Mouse (Mus musculus) kidney, embryonic 15.5 days (tissue): ENCODE measurements around the gene Psme4. TPM values are rescaled to one million over a fixed set of nuclear protein-coding genes. Genes with fewer than 3 reads are reported as not detected.
"Not testable (repeated sequence)": the region's sequence is repeated elsewhere in the genome, so short reads cannot be mapped to it uniquely, and the experiment has no call there.

Source experiments
- ATAC-seq: fragments of 200-750 bp; cut with Nextera tagmentation; replicated peaks from 2 replicates; pipeline ENCODE4 v1.8.0; 2017; ENCODE audit warnings: moderate TSS enrichment; ENCODE audit not compliant: low FRiP score
- H3K27ac ChIP-seq: fragments of 300-500 bp; sonication (generic); 2 replicates; pipeline ENCODE4 v1.5.1; 2015; ENCODE audit warnings: mild to moderate bottlenecking, inconsistent platforms
- H3K27me3 ChIP-seq: fragments of 300-500 bp; sonication (generic); 2 replicates; pipeline ENCODE4 v1.6.1; 2015; ENCODE audit warnings: inconsistent platforms
- H3K36me3 ChIP-seq: fragments of 300-500 bp; sonication (generic); 2 replicates; pipeline ENCODE4 v1.6.1; 2015; ENCODE audit warnings: inconsistent platforms
- H3K4me1 ChIP-seq: fragments of 300-500 bp; sonication (generic); 2 replicates; pipeline ENCODE4 v1.6.1; 2015; ENCODE audit warnings: inconsistent platforms
- H3K4me2 ChIP-seq: fragments of 300-500 bp; sonication (generic); 2 replicates; pipeline ENCODE4 v1.6.1; 2015; ENCODE audit warnings: moderate library complexity, mild to moderate bottlenecking, inconsistent platforms
- H3K4me3 ChIP-seq: fragments of 300-500 bp; sonication (generic); replicated peaks from 2 replicates; pipeline ENCODE4 v1.5.1; 2015; ENCODE audit warnings: mild to moderate bottlenecking, inconsistent platforms
- H3K9ac ChIP-seq: fragments of 300-500 bp; sonication (generic); 2 replicates; pipeline ENCODE4 v1.6.1; 2015; ENCODE audit warnings: mild to moderate bottlenecking, inconsistent platforms
- H3K9me3 ChIP-seq: fragments of 300-500 bp; sonication (generic); replicated peaks from 2 replicates; pipeline ENCODE4 v1.6.1; 2016; ENCODE audit warnings: inconsistent platforms
- WGBS: fragments of 180-500 bp; shearing (Covaris S2); methylation state at CpG from one replicate; pipeline ENCODE4 v1.1.7; 2015; ENCODE audit warnings: mixed read lengths; 5-methylcytosine and 5-hydroxymethylcytosine counted together
- polyA plus RNA-seq: library from polyadenylated mRNA; unstranded; fragments of >200 nt; fragmentation: Nextera tagmentation; extraction: Ambion mirVana; gene quantifications from 2 replicates; pipeline ENCODE4 v1.2.1, GENCODE M21; 2015

Gene Psme4
- 18.3 and 18.5 TPM in 2 replicates for polyA plus RNA-seq

DNA sequence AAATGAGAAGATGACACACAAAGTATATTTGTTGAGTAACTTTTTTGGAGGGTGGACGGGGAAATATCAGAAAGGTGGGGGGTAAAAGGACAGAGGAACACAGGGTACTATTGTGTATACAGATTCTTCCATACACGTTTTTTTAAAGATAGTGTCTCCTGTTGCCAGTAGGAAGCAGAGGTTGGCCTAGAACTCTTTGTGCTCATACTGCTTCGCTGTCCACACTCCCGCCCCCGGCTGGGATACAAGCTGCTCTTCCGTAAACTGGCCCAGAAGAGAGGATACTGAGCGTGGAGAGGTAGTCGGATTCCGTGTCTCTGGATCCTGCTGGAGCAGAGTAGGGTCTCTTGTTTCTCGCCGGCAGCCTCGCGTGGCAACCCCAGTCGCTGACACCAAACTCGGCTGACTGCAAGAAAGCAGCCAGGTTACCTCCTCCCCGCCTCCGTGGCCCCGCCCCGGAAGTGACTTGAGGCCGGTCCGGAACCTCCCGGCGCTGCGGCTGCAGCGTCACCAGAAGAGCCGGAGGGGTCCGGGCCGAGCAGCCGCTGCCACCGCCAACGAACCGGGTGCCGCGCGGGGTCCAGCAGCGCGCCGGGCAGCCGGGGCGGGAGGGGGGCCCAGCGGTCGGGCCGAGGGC lies at the start of gene Psme4:
Psme4 (plus strand) TSS at position 460 of the 637 bp plus-strand sequence.
- peak within 1 kb of the TSS; percentile 90 for H3K4me3 ChIP-seq
- ATAC-seq = peak; percentile 98
- 1% methylated on average over 42 of the region's 43 CpGs for WGBS
- H3K4me1 ChIP-seq = peaks cover 13% of the 10 kb centered on the region
- H3K27me3 ChIP-seq = no peaks in the 10 kb centered on the region
- H3K36me3 ChIP-seq = no peaks in the 10 kb centered on the region
- peak within 1 kb of the TSS; percentile 99 for H3K9ac ChIP-seq
- H3K9me3 ChIP-seq = no peaks in the 10 kb centered on the region
- peak within 1 kb of the TSS; percentile 95 for H3K27ac ChIP-seq
- H3K4me2 ChIP-seq = peak within 1 kb of the TSS; percentile 70

DNA sequence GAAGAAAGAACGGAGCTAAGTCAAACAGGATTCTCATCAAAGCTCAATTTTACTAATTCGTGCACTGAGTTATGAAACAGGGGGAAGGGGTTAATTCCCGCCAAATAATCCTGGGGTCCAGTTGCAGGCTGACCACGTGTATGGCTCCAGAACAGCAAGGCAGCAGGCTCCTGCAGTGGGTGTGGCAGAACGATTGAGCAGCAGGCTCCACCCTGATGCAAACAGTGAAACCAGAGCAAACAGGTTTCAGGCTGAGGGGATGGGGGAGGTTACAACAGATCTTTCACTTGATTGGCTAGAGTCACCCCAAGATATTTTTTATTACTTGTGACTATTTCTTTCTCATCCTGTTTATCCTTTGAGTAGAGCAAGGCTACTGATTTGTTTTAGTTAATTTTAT lies 48.1 kb upstream of the Psme4 start:
- no peaks in the 10 kb centered on the region for H3K4me1 ChIP-seq
- no peak overlapping the region for H3K9ac ChIP-seq
- H3K27ac ChIP-seq = no peak overlapping the region
- ATAC-seq = no peak
- no peaks in the 10 kb centered on the region for H3K36me3 ChIP-seq
- H3K9me3 ChIP-seq = no peaks in the 10 kb centered on the region
- H3K4me3 ChIP-seq = no peak overlapping the region
- H3K4me2 ChIP-seq = no peak overlapping the region
- no peaks in the 10 kb centered on the region for H3K27me3 ChIP-seq
- WGBS = 56% methylated on average over 5 of the region's 5 CpGs

DNA sequence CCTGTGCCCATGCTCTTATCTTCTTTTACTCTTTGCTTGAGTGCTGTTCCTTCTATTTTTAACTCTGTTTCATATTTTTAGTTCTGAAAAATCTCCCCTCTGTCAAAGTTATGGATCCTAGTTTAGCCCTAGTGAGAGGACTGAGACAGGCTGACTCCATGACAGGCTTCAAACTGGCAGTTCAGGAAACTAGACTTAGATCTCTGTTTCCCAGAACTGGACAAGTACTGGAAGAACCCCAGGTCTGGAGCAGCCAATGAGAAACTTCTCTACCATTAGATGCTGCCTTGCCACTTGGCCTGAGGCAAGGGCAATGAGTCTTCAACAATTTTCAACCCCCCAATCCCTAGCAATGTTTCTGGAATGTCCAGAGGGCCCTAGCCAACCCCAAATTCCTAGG lies 40.8 kb upstream of the Psme4 start:
- no peaks in the 10 kb centered on the region for H3K4me1 ChIP-seq
- H3K4me2 ChIP-seq = no peak overlapping the region
- H3K9ac ChIP-seq = no peak overlapping the region
- no peak overlapping the region for H3K27ac ChIP-seq
- no peaks in the 10 kb centered on the region for H3K36me3 ChIP-seq
- no peaks in the 10 kb centered on the region for H3K9me3 ChIP-seq
- no peak for ATAC-seq
- no peak overlapping the region for H3K4me3 ChIP-seq
- H3K27me3 ChIP-seq = no peaks in the 10 kb centered on the region

DNA sequence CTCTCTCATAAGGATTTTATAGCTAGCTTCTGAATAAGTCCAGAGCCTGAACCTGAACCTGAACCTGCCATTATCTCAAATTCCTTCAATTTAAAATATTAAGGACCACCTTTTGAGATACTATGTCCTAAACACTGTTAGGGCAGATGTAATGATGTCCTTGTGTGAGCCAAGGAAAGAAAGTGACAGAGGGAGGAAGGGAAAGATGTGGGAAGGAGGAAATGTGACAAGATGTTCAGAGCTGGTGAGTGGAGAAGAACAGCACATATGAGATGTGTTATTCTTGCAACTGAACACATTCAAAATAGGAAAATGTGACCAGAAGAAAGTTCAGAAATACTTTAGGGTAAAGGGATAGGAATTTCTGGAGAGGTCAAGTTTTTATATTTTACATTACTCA lies 38.1 kb upstream of the Psme4 start:
- Histone ChIP-seq H3K4me1 (no peaks in the 10 kb centered on the region), H3K9me3 (no peaks in the 10 kb centered on the region), H3K9ac (no peak overlapping the region), H3K36me3 (no peaks in the 10 kb centered on the region), H3K27ac (no peak overlapping the region), H3K4me3 (no peak overlapping the region), H3K27me3 (no peaks in the 10 kb centered on the region), H3K4me2 (no peak overlapping the region)
- no peak for ATAC-seq

DNA sequence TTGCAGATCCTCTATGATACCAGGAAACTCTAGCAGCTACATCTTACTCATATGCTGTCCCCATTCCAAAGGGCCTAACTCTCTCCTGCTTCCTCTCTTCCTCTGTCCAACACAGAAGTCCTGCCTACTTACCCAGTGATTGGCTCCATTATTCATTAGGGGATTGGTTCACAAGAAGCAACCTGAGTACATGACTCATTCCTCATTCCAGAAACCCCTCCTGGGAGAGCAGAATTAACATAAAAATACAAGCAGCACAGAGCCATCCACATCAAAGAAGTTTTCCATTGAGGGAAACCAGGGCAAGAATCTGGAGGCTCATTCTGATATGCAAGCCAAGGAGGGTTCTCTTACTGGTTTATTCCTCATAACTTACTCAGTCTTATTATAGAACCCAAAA lies 27.5 kb upstream of the Psme4 start:
- H3K27me3 ChIP-seq = no peaks in the 10 kb centered on the region
- H3K9me3 ChIP-seq = no peaks in the 10 kb centered on the region
- H3K4me2 ChIP-seq = no peak overlapping the region
- no peak overlapping the region for H3K27ac ChIP-seq
- no peak overlapping the region for H3K9ac ChIP-seq
- H3K36me3 ChIP-seq = no peaks in the 10 kb centered on the region
- no peaks in the 10 kb centered on the region for H3K4me1 ChIP-seq
- ATAC-seq = no peak
- no peak overlapping the region for H3K4me3 ChIP-seq

DNA sequence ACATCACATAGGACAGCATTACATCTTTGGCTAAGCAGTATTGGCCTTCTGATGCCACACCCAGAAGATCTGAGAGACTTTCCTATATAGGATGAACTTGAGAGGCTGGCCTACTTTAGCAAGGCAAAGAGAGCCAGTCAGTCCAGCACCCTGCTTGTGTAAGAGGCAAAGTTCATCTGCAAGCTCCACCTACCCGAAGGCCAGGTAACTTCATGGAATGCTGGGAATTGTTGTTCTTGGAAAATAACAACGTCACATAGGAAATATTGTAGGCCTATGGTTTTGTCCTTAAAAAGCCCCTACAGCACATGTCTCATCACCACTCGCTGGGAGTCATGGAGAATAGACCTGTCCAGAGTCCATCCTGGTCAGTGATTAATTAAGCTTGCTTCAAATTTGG lies 22.6 kb upstream of the Psme4 start:
- Histone ChIP-seq H3K9me3 (no peaks in the 10 kb centered on the region), H3K9ac (no peak overlapping the region), H3K4me1 (no peaks in the 10 kb centered on the region), H3K4me3 (no peak overlapping the region), H3K27me3 (peaks cover 15% of the 10 kb centered on the region), H3K27ac (no peak overlapping the region), H3K36me3 (no peaks in the 10 kb centered on the region), H3K4me2 (no peak overlapping the region)
- 79% methylated on average over 3 of the region's 3 CpGs for WGBS
- no peak for ATAC-seq

DNA sequence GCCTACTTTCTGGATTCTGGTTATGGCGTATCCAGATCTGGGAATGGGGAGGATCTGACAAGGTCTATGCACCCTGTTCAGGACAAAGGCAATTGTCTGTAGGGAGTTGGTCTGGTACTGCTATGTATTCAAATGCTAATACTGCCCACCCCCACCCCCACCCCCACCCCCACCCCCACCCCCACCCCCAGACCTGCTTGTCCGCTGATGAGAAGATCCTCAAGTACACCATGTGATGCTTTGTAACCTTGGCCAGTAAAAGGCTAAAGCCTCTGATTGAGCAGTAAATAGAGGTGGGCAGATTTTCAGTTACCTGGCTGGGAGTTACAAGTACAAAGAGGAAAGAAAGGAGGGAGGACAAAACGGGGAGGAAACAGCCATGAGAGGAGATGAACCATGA lies 21.9 kb upstream of the Psme4 start:
- no peaks in the 10 kb centered on the region for H3K4me1 ChIP-seq
- 44% methylated on average over 3 of the region's 3 CpGs for WGBS
- no peak for ATAC-seq

DNA sequence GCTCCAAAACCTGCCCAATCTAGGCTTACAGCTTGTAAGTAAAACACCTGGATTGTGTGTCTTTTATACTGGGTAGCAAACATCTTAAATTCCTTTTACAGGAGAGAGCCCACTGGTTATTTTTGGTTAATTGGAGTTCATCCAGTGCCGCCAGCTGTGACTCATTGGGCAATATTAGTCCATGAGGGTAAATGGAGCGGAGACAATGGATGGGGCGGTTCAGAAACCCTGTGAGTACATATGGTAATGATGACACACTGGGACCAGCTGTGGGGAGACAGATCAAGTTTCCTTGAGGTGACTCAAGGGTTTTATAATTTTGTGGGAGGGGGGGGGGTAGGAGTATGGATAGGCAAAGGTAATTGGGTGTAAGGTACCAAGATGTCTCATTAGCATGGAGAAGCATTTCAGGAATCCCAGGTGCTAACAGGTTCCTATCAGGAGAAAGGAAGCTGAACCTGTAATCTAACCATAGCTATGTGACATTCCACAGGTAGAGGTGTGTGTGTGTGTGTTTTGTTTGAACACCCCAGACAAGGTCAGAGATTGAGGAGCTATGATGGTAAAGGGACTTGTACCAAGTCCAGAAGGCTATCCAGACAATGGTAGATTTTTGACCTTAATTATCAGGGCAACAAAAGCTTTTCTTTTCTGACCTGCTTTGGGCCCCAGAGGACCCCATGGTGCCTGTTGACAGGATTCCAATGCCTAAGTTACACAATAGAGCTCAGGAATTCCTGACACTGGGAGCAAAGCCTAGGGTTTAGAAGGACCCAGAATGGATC lies 21.3 kb upstream of the Psme4 start:
- H3K27me3 ChIP-seq = peaks cover 22% of the 10 kb centered on the region
- 49% methylated on average over 3 of the region's 3 CpGs for WGBS
- H3K4me2 ChIP-seq = no peak overlapping the region
- H3K36me3 ChIP-seq = no peaks in the 10 kb centered on the region
- no peak overlapping the region for H3K27ac ChIP-seq
- no peak overlapping the region for H3K4me3 ChIP-seq
- H3K4me1 ChIP-seq = peaks cover 1% of the 10 kb centered on the region; the same call in 1 of the 2 replicates
- no peaks in the 10 kb centered on the region for H3K9me3 ChIP-seq
- no peak for ATAC-seq
- H3K9ac ChIP-seq = no peak overlapping the region

More for the DNA sequence above, 21.9 kb upstream of the Psme4 start:
- H3K36me3 ChIP-seq = no peaks in the 10 kb centered on the region
- H3K9ac ChIP-seq = no peak overlapping the region
- H3K27me3 ChIP-seq = peaks cover 15% of the 10 kb centered on the region
- no peak overlapping the region for H3K4me3 ChIP-seq
- H3K27ac ChIP-seq = no peak overlapping the region
- no peak overlapping the region for H3K4me2 ChIP-seq
- H3K9me3 ChIP-seq = no peaks in the 10 kb centered on the region

DNA sequence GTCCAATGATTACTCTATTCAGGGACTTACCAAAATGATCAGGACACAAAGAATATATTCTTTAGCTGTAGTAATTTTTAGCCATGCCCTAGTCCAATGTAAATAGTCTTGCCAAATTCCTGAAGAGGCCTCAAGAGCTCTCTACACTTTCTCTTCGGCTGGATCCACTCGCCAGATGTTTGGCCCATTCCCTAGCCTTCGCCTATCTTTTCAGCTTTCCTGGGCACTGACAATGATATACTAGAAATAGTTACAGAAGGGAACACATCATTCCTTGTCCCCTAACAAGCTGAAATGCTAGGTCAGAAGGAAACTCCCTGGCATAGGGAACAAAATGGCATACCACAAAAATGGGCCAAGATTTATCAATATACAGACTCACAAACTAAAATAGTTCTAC lies 18.6 kb upstream of the Psme4 start:
- no peak overlapping the region for H3K9ac ChIP-seq
- peaks cover 4% of the 10 kb centered on the region; the same call in 1 of the 2 replicates for H3K4me1 ChIP-seq
- no peaks in the 10 kb centered on the region for H3K9me3 ChIP-seq
- 85% methylated on average over 3 of the region's 3 CpGs for WGBS
- ATAC-seq = no peak
- H3K36me3 ChIP-seq = no peaks in the 10 kb centered on the region
- peaks cover 37% of the 10 kb centered on the region for H3K27me3 ChIP-seq
- H3K4me3 ChIP-seq = no peak overlapping the region
- H3K4me2 ChIP-seq = no peak overlapping the region
- H3K27ac ChIP-seq = no peak overlapping the region

DNA sequence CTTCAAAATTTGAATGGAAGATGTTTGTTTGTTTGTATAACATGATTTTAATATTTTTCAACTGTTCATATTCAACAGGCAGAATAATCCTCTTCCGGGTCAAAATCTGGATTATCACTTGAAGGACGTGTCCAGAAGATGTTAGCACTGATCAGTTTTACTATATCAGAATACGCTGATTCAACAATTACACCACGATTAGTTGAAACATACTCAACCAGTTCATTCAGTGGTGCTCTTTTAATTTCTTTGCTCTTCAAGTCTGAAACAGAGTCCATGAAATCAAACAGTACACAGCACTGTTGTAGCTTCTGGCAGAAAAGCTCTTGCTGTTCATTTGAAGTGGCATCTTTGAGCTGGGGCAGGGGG lies 17.1 kb upstream of the Psme4 start:
- Histone ChIP-seq H3K4me3 (peak overlapping the region; percentile 58), H3K27me3 (peaks cover 37% of the 10 kb centered on the region), H3K9ac (peak overlapping the region; percentile 48), H3K4me2 (peak overlapping the region; percentile 96)
- WGBS = 66% methylated on average over 4 of the region's 4 CpGs
- not testable (repeated sequence) for H3K9me3 ChIP-seq, H3K4me1 ChIP-seq, H3K36me3 ChIP-seq, H3K27ac ChIP-seq, ATAC-seq

DNA sequence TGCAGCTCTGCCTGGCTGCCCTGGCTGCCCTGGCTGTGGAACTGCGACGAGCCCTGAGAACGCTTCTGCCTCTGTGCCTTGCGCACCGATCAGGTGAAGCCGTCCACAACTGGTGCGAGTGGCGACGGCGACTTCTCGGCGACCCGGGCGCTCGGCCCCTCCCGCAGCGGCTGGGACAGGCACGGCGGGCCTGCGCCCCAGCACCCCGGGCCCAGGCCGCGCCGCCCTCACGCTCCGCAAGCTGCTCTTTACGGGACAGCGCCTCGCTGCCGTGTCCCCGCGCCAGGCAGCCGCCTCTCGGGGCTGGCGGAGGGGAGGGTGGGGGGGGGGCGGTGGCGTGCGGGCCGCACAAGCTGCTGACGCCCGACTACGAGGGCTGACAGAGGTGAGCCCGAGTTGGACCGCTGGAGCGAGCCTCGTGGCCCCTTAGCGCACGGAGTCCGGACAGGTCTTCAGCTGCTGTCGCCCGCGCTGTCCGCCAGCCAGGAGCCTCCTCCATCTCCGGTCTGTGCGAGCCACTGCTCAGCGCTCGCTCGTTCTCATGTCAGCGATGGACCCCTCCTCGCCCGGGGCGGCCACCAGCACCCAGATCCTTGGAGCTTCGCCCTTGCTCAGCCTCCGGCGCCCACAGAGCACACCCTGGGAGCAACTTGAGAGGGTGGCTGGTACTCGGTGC lies 16.5 kb upstream of the Psme4 start:
- H3K4me1 ChIP-seq = peaks cover 4% of the 10 kb centered on the region; the same call in 1 of the 2 replicates
- no peaks in the 10 kb centered on the region for H3K9me3 ChIP-seq
- peak overlapping the region; percentile 58 for H3K4me3 ChIP-seq
- H3K9ac ChIP-seq = peak overlapping the region; percentile 48
- H3K4me2 ChIP-seq = peak overlapping the region; percentile 96
- peaks cover 37% of the 10 kb centered on the region for H3K27me3 ChIP-seq
- peak; percentile 96 for ATAC-seq
- under 1% methylated on average over 57 of the region's 66 CpGs for WGBS
- H3K36me3 ChIP-seq = no peaks in the 10 kb centered on the region
- H3K27ac ChIP-seq = no peak overlapping the region

DNA sequence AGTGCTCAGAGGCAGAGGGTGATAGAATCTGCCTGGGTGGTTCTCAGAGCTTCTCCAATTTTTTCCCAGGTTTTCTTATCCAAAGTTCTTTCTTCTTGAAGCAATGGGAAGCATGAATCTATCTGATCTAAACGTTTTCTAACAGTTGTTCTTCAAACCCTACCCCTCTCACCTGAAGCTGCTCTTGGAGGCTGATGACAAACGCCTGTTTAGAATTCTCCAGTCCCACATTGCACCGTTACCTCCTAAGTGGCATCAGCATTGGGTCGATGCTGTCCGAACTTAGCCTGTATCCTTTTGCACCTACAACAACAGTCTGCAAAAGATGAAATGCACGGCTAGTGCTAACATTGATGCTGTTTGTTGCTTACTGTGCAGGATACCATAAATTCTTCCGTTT lies 10.1 kb upstream of the Psme4 start:
- Histone ChIP-seq H3K27me3 (peaks cover 5% of the 10 kb centered on the region; the same call in 1 of the 2 replicates), H3K4me2 (no peak overlapping the region), H3K36me3 (no peaks in the 10 kb centered on the region), H3K4me3 (no peak overlapping the region), H3K27ac (no peak overlapping the region), H3K9me3 (no peaks in the 10 kb centered on the region), H3K4me1 (no peaks in the 10 kb centered on the region), H3K9ac (no peak overlapping the region)
- 84% methylated on average over 7 of the region's 7 CpGs for WGBS
- no peak for ATAC-seq
